Mouse (Mus musculus) mesoderm, embryonic 11.5 days (tissue): ENCODE measurements at regions not wholly inside any gene's neighbourhood (a gene's known extent, or its start where the extent isn't known, plus 50 kb on each side); places are given as distances from the start of the nearest gene placed in this dataset.

Experiments
- DNase-seq: peaks from one replicate; pipeline ENCODE4 v3.0.0-alpha.2; 2012; ENCODE audit warnings: low read depth, low spot score

- no peak for DNase-seq
Observed at GRCm38 (mm10) chr9:118323796-118324195, 154.2 kb upstream of the Eomes start.

GRCm38 (mm10) chr9:118326656-118327055 is 151.4 kb upstream of the Eomes start:
- DNase-seq = no peak

- DNase-seq = no peak
Observed at GRCm38 (mm10) chr9:118327904-118328303, 150.1 kb upstream of the Eomes start.

GRCm38 (mm10) chr9:118341401-118341800 is 136.6 kb upstream of the Eomes start:
- peak; percentile 9 for DNase-seq

GRCm38 (mm10) chr9:118354911-118355310 is 123.1 kb upstream of the Eomes start:
- no peak for DNase-seq

- no peak for DNase-seq
Observed at GRCm38 (mm10) chr9:118357406-118357805, 120.6 kb upstream of the Eomes start.

- DNase-seq = no peak
Observed at GRCm38 (mm10) chr9:118363929-118364328, 114.1 kb upstream of the Eomes start.

GRCm38 (mm10) chr9:118365431-118365830 is 112.6 kb upstream of the Eomes start:
- DNase-seq = no peak

- no peak for DNase-seq
Observed at GRCm38 (mm10) chr9:118367314-118367713, 110.7 kb upstream of the Eomes start.

- no peak for DNase-seq
Observed at GRCm38 (mm10) chr9:118370581-118370980, 107.4 kb upstream of the Eomes start.

- no peak for DNase-seq
Observed at GRCm38 (mm10) chr9:118374680-118375079, 103.3 kb upstream of the Eomes start.

- DNase-seq = no peak
Observed at GRCm38 (mm10) chr9:118379055-118379454, 99.0 kb upstream of the Eomes start.

GRCm38 (mm10) chr9:118382532-118382931 is 95.5 kb upstream of the Eomes start:
- DNase-seq = no peak

- no peak for DNase-seq
Observed at GRCm38 (mm10) chr9:118384610-118385009, 93.4 kb upstream of the Eomes start.

GRCm38 (mm10) chr9:118387631-118388030 is 90.4 kb upstream of the Eomes start:
- DNase-seq = no peak

- peak; percentile 65 for DNase-seq
Observed at GRCm38 (mm10) chr9:118389481-118390334, 88.3 kb upstream of the Eomes start.

GRCm38 (mm10) chr9:118390679-118391078 is 87.3 kb upstream of the Eomes start:
- no peak for DNase-seq

- no peak for DNase-seq
Observed at GRCm38 (mm10) chr9:118391715-118392114, 86.3 kb upstream of the Eomes start.

GRCm38 (mm10) chr9:118392796-118393195 is 85.2 kb upstream of the Eomes start:
- no peak for DNase-seq

GRCm38 (mm10) chr9:118393567-118393966 is 84.4 kb upstream of the Eomes start:
- DNase-seq = no peak

GRCm38 (mm10) chr9:118396425-118397053 is 81.5 kb upstream of the Eomes start:
- no peak for DNase-seq

- no peak for DNase-seq
Observed at GRCm38 (mm10) chr9:118400520-118400919, 77.5 kb upstream of the Eomes start.

GRCm38 (mm10) chr9:118401170-118401569 is 76.8 kb upstream of the Eomes start:
- no peak for DNase-seq
